Mouse (Mus musculus) spleen, postnatal 10 days (tissue): ENCODE results near the gene Faim2.

Source experiments
- DNase-seq, 2 experiments: peaks; one replicate each; pipeline ENCODE4 v3.0.0; 2021 to 2022; ENCODE audit warnings: low spot score in 2 of 2

The Faim2 gene

DNA sequence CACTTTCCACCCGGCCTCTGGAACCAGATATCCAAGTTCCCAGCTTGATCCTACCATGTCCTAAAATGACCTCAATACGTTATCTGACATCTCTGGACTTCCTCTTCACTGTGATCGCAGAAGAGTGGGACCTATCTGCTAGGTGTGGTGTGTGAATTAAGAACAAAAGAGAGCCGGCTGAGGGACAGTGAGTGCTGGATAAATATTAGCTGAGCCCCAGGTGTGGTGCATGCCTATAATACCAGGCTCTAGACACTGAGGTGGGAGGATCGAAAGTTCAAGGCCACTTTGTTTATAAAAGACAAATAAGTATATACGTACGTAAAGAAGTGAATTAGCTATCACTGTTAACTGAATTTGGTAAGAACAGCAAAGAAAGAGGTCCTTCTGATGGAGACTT lies 18.1 kb downstream of the Faim2 start:
- no peak for DNase-seq

DNA sequence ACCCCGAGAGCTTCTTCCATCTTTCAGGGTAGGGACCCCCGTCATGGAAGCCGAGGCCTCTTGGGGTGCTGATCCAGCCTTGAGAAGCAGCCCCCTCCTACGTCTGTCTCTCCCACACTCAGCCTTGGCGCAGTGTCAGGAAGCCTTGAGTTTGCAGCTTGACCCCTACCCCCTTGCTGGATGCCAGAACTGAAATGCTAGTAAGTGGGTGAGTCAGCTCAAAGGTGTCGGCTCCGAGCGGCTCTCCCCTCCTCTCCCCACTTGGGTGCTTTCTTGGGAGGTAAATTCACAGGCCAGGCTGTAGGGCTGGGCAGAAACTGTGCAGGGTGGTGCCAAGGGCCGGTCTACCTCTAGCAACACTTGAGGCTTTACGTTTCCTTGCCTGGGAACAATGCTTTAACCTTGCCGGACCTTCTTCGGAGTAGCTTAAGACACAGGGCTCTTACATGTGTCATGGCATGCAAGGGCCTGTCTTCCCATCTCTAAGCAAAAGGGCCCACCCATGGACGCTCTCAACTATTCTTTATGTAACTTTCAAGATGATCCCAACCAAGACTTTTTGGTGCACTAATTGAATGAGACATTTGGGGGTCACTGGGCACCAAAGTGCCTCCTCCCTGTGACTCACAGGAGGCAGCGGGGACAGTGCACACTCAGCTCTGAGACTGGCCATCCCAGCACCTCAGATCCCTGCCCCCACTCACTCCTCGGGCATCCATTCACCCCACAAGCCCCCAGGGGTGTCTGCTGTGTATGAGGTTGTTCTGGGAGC lies 22.5 kb downstream of the Faim2 start:
- no peak for DNase-seq

- DNase-seq = no peak
Observed at GRCm38 (mm10) chr15:99503256-99503655, 24.7 kb downstream of the Faim2 start.

GRCm38 (mm10) chr15:99502311-99502831 lies 25.6 kb downstream of the Faim2 start:
- no peak for DNase-seq

- DNase-seq = no peak
Observed at GRCm38 (mm10) chr15:99501292-99502260, 26.4 kb downstream of the Faim2 start.

DNA sequence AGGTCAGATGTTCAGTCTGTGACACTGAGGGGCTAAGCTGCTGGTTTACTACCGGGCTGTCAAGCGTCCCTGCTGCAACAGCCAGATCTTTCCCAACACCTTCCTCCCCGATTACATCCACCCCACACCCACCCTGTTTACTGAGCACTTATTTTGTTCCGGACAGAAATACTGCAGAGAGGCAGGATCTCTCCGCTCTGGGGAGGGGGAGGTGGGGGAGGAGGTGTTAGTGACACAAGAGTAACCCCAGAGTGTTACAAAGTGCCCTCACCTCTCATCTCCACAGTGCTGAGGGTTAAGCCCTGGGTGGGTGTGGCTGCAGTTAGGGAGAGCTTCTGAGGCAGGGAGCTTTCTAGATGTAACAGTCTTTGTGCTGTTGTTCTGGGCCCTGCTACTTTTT lies 27.6 kb downstream of the Faim2 start:
- no peak for DNase-seq

DNA sequence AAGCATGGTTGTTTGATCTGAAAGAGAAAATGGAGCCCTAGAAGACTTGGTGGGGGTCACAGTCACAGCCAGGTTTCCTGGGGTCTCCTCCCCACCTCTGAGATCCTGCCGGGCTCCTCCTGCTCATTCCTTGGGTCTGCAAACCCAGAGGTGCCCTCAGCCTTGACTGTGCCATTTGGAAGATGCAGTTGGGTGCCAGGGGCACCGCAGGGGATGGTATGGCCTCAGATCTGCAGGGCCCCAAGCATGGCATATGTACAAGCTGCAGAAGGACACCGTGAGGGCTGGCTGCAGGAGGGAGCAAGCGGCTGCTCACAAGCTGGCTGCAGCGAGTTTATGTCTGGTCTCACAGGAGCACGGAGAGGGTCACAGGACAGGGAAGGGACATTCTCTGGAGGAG lies 28.2 kb downstream of the Faim2 start:
- DNase-seq = no peak

DNA sequence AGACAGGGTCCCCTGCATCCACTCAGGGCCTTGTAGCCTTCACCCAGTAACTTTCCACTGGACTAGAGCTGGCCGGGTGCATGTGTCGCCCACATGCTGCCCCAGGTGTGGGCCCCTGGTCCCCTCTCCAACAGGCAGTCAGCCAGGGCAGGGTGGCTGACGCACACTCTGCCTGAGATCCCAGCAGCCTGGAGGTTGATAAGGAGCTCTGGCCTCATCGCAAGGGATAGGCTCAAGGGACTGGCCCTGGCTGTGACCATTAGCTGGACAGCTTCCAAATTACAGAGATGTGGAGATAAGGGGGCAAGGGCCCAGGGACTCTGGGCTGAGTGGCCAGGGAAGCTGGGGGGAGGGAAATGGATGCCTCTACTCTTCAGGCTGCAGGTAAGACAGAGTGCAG lies 29.2 kb downstream of the Faim2 start:
- DNase-seq = no peak

GRCm38 (mm10) chr15:99498356-99498755 lies 29.6 kb downstream of the Faim2 start:
- DNase-seq = no peak

GRCm38 (mm10) chr15:99497527-99498242 lies 30.3 kb downstream of the Faim2 start:
- DNase-seq = no peak

GRCm38 (mm10) chr15:99497061-99497460 lies 30.9 kb downstream of the Faim2 start:
- DNase-seq = peak in 1 of 2 experiments; percentile 44

DNA sequence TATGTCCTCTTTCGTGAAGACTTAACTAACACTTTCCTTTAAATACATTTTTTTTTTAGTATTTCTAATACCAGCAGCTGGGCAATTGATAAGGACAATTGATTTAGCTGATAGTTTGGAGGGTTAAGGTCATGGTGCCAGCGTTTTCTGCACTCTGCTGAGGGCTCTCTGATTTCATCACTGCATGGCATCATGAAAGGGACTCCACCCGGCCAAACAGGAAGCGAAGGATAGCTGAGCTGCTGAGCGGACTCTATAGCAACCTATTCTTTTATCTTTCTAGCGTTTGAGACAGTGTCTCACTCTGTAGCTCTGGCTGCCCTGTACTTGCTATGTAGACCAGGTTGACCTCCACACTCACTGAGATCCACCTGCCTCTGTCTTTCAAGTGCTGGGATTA lies 43.2 kb downstream of the Faim2 start:
- DNase-seq = no peak

- DNase-seq = no peak
Observed at GRCm38 (mm10) chr15:99475814-99476213, 52.2 kb downstream of the Faim2 start.

DNA sequence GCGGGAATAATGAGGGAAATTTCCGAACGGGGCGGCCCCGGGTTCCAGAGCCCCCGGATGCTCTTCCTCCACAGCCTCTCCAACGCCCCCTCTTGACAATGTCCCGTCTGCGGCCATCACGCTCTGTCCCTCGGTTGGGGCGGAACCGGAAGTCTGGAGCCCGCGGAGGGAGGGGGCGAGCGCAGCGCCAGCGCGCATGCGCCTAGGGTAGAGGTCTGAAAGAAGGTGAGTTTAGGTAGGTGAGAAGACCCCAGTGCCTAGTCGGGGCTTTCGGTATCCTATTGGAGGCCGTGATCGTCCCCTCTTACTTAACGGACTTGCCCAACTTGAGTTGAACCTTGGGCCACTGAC lies 53.4 kb downstream of the Faim2 start, which contains the start of gene Bcdin3d:
Gene Bcdin3d (minus strand): TSS at position 155 of the 351 bp plus-strand sequence.
- peak; percentile 69 to 86 for DNase-seq

DNA sequence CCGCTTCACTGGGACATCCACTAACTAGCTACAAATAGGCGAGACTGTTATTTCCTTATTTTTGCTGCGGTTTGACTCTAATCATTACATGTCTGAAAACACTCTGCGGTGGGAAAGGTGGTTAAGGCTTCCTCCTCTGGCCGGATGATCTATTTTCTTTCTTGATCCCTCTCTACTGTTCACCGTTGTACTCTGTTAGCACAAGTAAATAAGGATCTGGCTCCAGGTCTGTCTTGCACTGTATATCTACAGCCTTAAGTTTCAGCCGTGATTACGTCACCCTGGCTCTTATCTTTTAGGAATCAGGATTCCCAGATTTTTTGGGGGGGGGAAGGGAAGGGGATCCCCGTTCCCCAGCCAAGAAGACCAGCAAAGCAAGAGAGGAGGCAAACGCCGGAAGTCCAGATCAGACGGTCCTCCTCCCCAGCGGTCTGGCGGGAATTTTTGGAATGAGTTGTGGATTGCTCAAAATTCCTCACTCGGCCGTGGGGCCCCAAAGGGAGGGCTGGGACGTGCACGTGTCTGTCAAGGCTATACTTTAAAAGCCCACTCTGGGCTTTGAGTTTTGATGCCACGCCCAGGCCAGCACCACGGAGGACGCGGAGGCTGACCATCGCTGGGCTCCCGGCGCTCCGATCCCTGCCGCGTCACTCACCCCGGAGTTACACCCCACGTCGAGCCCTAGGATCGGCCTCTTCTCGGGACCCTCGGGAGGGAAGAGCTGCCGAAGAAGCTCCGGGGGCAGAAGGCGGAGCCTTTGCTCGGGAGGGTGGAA lies 54.0 kb downstream of the Faim2 start:
- peak; percentile 32 to 43 for DNase-seq

GRCm38 (mm10) chr15:99472972-99473371 lies 55.0 kb downstream of the Faim2 start:
- no peak for DNase-seq

DNA sequence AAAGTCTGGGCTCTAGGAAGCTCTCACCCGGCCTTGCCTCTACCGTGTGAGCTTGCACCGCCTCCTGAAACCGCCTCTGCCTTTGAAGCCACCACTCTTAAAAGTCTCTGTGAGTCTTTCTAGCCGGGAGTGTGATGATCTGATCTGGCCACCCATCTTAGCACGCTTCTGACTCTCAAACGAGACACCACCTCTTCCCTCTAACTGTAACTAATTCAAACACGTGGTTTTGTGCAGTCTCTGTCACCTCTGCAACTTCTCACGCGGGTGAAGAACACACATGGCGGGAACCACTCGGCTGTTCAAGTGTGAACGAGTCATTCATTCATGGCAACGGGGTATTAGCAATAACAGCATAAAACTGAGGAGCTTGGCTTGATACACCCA lies 56.3 kb downstream of the Faim2 start:
- DNase-seq = no peak

DNA sequence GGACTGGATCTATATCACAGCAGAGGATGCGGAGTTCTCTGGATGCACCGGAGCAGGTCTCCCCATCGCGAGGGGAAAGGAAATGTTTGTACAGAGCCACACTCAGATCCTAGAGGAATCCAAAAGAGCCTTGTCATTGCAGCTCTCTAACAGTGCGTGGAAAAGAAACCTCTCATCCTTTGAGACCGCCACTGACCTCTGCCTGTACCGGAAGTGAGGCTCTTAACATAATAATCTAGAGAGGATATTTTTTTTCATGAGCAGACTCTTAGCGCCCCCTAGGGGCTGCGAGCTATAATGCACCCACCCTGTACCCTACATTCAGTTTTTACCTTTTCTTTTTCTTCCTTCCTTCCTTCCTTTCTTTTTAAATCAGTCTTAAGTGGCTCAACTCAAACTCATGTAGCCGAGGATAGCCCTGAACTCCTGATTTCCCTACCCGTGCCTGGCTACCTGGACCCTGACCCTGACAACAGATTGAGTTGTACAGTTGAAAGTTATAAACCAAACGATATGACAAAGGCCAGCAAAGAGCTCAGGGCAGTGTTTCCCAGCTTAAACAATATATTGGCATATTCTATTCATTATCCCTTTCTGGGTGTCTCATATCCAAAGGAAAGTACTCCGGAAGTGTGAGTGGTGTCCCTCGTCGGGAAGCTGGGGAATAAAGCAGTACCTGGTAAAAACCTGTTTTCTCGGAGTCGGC lies 56.8 kb downstream of the Faim2 start:
- DNase-seq = peak in 1 of 2 experiments; percentile 62

- no peak for DNase-seq
Observed at GRCm38 (mm10) chr15:99470224-99470761, 57.7 kb downstream of the Faim2 start.

GRCm38 (mm10) chr15:99469736-99470135 lies 58.2 kb downstream of the Faim2 start:
- DNase-seq = no peak
